ENCODE assay signal across 14 mouse cellular contexts in the genomic region with DNA sequence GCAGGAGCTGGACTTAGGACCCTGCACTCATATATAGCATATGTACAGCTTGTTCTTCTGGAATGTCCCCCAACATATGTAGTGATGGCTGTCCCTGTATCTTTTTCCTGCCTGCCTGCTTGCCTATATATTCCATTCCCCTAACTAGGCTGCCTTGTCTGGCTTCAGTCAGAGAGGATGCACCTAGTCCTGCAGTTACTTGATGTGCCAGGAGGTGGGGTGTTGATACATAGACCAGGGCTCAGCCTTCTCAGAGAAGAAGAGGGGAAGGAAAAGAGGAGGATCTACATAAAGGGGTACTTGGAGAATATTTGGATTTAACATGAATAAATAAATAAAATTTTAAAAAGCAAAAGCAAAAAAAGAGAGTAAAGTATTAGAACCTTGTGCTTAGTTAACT.
DNase-seq lines count a peak whose midpoint lies in the region; ATAC-seq and TF ChIP-seq lines count a peak whose summit lies in the region.
"Had no signal": no experiment of that assay in that cellular context is flagged by ENCODE, and none has a peak within 500 bp of the region (broad histone marks: within the 10 kb centered on the region; RNA-seq: fewer than 3 reads in every experiment).

No protein-coding gene starts in this region.

- TF ChIP-seq CTCF in intestine, postnatal 0 days (IDR thresholded peaks at IDR 0.05; ENCODE audit: low read depth), result peak; percentile 34
- peak; percentile 40 for TF ChIP-seq CTCF in lung, postnatal 0 days (IDR thresholded peaks at IDR 0.05)

- H3K9me3 ChIP-seq in intestine, postnatal 0 days (ENCODE audit: control insufficient read depth), result no peaks in the 10 kb centered on the region
- H3K9me3 ChIP-seq in intestine, embryonic 15.5 days, result no peaks in the 10 kb centered on the region
- H3K9me3 ChIP-seq in lung, postnatal 0 days (ENCODE audit: low read length), result no peaks in the 10 kb centered on the region
- H3K9me3 ChIP-seq: limb, embryonic 10.5 days; lung, embryonic 15.5 days; midbrain, embryonic 10.5 days had no signal

- H3K9ac ChIP-seq in intestine, postnatal 0 days (ENCODE audit: low read depth, low read length), result no peak overlapping the region
- no peak overlapping the region for H3K9ac ChIP-seq in intestine, embryonic 15.5 days
- no peak overlapping the region for H3K9ac ChIP-seq in lung, postnatal 0 days (replicated peaks; ENCODE audit: low read depth)
- H3K9ac ChIP-seq: lung, embryonic 15.5 days had no signal

- no peaks in the 10 kb centered on the region for H3K27me3 ChIP-seq in intestine, postnatal 0 days (replicated peaks; ENCODE audit: control insufficient read depth, insufficient read depth, low read length)
- H3K27me3 ChIP-seq in intestine, embryonic 15.5 days (replicated peaks), result no peaks in the 10 kb centered on the region
- H3K27me3 ChIP-seq in lung, postnatal 0 days (replicated peaks; ENCODE audit: insufficient read depth, low read length), result no peaks in the 10 kb centered on the region
- H3K27me3 ChIP-seq: lung, embryonic 15.5 days had no signal

- TF ChIP-seq EP300 in lung, postnatal 0 days (IDR thresholded peaks at IDR 0.05), result no peak

- no peak overlapping the region for H3K4me2 ChIP-seq in intestine, postnatal 0 days (replicated peaks; ENCODE audit: low read depth)
- no peak overlapping the region for H3K4me2 ChIP-seq in intestine, embryonic 15.5 days (replicated peaks)
- H3K4me2 ChIP-seq in lung, postnatal 0 days (replicated peaks; ENCODE audit: low read depth, low read length), result no peak overlapping the region
- H3K4me2 ChIP-seq: lung, embryonic 15.5 days had no signal

- H3K36me3 ChIP-seq in intestine, postnatal 0 days (ENCODE audit: control insufficient read depth, insufficient read depth), result no peaks in the 10 kb centered on the region
- no peaks in the 10 kb centered on the region for H3K36me3 ChIP-seq in intestine, embryonic 15.5 days
- H3K36me3 ChIP-seq in lung, postnatal 0 days (ENCODE audit: insufficient read depth, low read length), result no peaks in the 10 kb centered on the region
- H3K36me3 ChIP-seq: limb, embryonic 10.5 days; lung, embryonic 15.5 days; midbrain, embryonic 10.5 days had no signal

- DNase-seq in cerebellum, adult 18-20 months, result peak; percentile 6 to 22
- no peak for DNase-seq in cerebellum, postnatal 4 days (ENCODE audit: low spot score in 2 of 2)
- no peak for DNase-seq in lung, postnatal 0 days (ENCODE audit: low spot score)
- no peak for DNase-seq in lung, adult 18-20 months
- DNase-seq in right cerebral cortex, postnatal 25 days, result no peak
- DNase-seq: heart, postnatal 36 days; spleen, adult 18-20 months had no signal

- no peak overlapping the region for H3K27ac ChIP-seq in intestine, postnatal 0 days (ENCODE audit: low read depth, low read length)
- no peak overlapping the region for H3K27ac ChIP-seq in intestine, embryonic 15.5 days
- no peak overlapping the region for H3K27ac ChIP-seq in lung, postnatal 0 days (ENCODE audit: low read length)
- H3K27ac ChIP-seq: limb, embryonic 10.5 days; lung, embryonic 15.5 days; midbrain, embryonic 10.5 days had no signal

- no peak overlapping the region for H3K4me3 ChIP-seq in intestine, postnatal 0 days (ENCODE audit: low read depth, low read length)
- no peak overlapping the region for H3K4me3 ChIP-seq in intestine, embryonic 15.5 days (replicated peaks)
- no peak overlapping the region for H3K4me3 ChIP-seq in lung, postnatal 0 days (ENCODE audit: low read depth, low read length)
- H3K4me3 ChIP-seq: limb, embryonic 10.5 days; lung, embryonic 15.5 days; midbrain, embryonic 10.5 days had no signal

- no peak for ATAC-seq in intestine, postnatal 0 days
- no peak for ATAC-seq in intestine, embryonic 15.5 days
- no peak for ATAC-seq in lung, postnatal 0 days
- ATAC-seq in megakaryocyte progenitor cell, adult 5-6 weeks (replicated peaks; ENCODE audit: poor library complexity), result peak; percentile 48; the same call in 1 of the 2 replicates
- ATAC-seq: intestine, embryonic 16.5 days had no signal

- no peaks in the 10 kb centered on the region for H3K4me1 ChIP-seq in intestine, postnatal 0 days (replicated peaks; ENCODE audit: control insufficient read depth, insufficient read depth, low read length)
- H3K4me1 ChIP-seq in intestine, embryonic 15.5 days (replicated peaks), result no peaks in the 10 kb centered on the region
- no peaks in the 10 kb centered on the region for H3K4me1 ChIP-seq in lung, postnatal 0 days (ENCODE audit: insufficient read depth, low read depth, low read length)
- H3K4me1 ChIP-seq: limb, embryonic 10.5 days; lung, embryonic 15.5 days; midbrain, embryonic 10.5 days had no signal

Comparison
In these comparisons a context has a peak if more than half of its experiments do, and no peak if none do; other contexts are left out.
1. DNase-seq: peak in cerebellum, adult 18-20 months (2 of 2); none in cerebellum, postnatal 4 days (0 of 2), lung, postnatal 0 days (single experiment), lung, adult 18-20 months (0 of 2) and right cerebral cortex, postnatal 25 days (single experiment).